Mouse (Mus musculus): ENCODE measurements around the gene Rab5a. TPM values are rescaled to one million over a fixed set of nuclear protein-coding genes. Genes with fewer than 3 reads are reported as not detected.
A peak's percentile ranks its signal among the peaks of the same experiment; 100 is the strongest.
"Not testable (repeated sequence)": the region's sequence is repeated elsewhere in the genome, so short reads cannot be mapped to it uniquely, and the experiment has no call there.

The Rab5a gene
- total RNA-seq, 2 experiments from 2014 or later, result 66.9 to 69.0 TPM

DNA sequence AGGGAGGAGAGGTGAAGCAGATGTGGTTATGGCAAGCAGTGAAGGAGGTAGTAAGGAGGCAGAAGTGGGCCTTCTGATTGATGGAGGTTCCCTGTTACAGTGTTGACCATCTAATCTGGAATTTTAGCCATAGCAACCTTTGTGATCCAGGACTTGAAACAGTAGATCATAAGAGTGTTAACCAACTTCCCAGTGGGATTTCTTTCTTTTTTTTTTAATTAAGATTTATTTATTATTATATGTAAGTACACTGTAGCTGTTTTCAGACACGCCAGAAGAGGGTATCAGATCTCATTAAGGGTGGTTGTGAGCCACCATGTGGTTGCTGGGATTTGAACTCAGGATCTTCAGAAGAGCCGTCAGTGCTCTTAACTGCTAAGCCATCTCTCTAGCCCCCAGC is 60.3 kb downstream of the Rab5a start, which contains the start of gene Pp2d1:
TSS of gene Pp2d1 (minus strand) at position 101 of the 400 bp plus-strand sequence.
- intact Hi-C loops (cut with DNase I); DNase-seq: not testable (repeated sequence)

DNA sequence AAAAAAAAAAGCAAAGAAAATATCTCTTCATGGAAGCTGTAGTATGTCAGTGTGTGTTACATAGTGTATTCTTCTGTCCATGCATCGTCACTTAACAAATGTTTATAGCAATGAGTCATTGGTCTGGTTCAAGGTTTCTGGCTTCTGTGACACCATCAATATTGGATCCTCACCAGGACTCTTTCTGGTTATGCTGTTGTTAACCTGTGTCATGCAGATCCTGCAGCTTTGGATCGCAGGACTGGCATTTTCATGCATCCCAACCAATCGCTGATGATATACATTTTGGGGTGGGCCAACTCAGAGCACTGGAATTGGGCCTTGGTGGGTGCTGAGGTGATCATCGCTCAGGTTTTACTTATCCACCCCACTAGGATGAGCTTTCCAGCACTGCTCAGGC is 63.5 kb downstream of the Rab5a start:
- DNase-seq, result no peak
- intact Hi-C loops (cut with DNase I), result no loop called here

DNA sequence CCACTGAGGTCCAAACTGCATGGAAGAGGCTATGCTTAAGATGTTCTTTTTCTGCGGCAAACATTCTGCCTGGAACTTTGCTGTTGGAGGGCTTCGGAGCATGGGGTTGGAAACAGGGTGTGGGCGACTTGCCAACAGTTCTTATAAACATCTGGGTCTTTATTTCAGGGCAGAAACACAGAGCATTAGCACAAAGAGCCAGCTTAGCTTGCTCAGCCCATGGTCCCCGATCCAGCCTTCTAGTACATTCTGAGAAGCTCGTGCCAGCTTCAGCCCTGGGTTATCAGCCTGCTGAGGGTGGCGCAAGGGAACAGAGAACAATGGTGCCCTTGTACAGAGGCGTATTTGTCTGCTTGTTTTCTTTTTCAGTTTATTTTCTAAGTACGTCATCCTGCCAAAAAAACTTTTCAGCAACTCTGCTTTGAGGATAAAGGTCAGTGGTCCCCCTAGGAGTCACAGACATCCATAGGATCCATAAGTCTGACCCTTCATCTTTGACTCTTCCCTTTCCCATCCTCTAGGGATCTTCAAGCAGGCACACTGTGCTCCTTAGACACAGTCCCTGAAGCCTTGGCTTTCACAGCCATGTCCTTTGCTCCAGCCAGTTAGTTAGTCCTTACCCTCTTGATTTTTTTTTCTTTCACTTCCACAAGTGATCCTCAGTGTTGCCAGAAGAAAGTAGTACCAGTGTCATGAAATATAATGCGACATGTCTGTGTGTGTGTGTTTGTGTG is 64.7 kb downstream of the Rab5a start:
- intact Hi-C loops (cut with DNase I), result no loop called here

DNA sequence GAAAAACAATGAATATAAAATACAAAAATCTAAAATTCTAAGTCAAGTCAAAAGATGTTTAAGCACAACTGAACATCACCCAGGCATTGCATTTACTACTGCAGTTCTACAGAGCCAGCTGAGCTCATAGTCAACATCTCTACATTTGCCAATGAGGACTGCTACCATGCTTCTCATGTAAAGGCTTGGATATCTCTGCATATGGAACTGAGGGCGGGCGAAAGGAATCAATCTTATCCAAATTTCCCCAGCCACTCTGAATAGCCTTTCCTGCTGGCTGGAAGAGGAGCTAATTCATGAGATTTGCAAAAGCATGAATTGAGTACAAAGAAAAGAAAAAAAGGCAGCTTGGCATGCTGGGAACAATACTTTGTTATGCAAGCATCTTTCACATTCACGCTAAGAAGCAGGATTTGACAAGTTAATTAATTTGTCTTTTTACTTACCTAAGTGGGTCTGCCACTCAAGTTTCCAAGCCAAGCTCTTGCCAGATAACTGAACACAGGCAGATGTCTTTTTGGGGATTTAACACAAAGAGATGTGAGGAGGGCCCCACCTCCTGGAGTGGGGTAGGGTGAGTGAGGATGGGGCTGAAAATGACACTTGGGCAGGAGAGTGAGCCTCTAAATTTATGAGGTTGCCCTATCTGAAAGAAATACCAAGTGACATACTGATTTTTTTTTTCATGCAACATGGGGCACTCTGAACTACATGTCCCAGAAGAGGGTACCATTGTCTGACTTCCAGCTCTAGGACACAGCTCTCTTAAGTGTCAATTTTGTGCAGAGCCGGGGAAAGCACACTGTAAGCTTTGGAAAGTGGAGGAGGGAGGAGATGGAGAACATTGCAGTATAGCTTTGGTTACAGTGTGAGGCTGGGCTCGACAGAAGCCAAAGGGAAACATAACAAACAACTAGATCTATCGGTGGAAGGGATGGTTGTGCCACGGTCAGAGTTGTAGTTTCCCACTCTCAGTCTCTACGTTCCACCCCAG is 72.6 kb downstream of the Rab5a start:
- no peak for DNase-seq
- intact Hi-C loops (cut with DNase I), result no loop called here

More for the DNA sequence above, 64.7 kb downstream of the Rab5a start:
- peak; percentile 39 to 49 for DNase-seq

DNA sequence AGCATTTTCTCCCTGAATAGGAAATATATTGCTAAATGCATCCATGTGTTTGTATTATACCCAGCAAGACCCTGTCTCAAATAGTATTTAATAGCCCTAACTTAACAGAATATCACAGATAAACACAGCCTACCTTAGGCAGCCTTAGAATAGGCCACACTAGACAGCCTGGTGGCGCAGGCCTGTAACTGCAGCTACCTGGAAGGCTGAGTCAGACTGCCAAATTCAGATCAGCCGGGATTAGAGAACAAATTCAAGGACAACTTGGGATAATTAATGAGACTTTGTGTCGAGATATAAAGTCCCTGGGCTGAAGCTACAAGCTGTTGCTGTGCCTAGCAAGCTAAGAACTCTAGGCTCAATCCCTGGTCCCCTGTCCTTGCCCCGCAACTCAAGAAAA is 75.1 kb downstream of the Rab5a start:
- intact Hi-C loops (cut with DNase I), result no loop called here
- DNase-seq, result peak in 1 of 2 experiments; percentile 4

DNA sequence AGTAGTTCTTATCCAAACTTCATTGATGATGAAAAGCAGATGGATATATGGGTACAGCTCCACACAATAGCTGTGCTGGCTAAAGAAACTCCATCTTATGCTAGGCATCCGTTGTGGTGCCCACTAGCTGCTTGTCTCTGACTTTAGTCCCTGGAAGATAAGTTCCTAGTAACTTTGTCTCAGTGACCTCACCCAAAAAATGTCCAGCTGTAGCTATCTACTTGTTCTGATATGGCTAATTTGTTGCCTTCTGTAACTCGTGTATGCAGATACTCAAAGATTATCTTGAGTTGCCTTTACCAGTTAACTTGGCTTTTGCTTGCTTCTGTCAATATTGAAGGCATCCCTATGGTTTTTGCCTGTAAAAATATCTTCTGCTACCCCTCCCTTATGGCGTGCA is 75.8 kb downstream of the Rab5a start:
- intact Hi-C loops (cut with DNase I), result no loop called here
- no peak for DNase-seq

Other genes starting within 250 kb of the Rab5a start
- under 1 TPM; 0.29 to 0.45 TPM for gene Efhb, start 15.9 kb upstream of the Rab5a start, total RNA-seq (2021)
- not detected for gene Pp2d1, start 60.2 kb downstream of the Rab5a start, total RNA-seq (2021)
- 10 to 100 TPM; 91.6 to 95.9 TPM for gene Kat2b, start 87.6 kb downstream of the Rab5a start, total RNA-seq (2021)
- 1 to 10 TPM; 3.4 to 3.8 TPM for gene Sgo1, start 210.1 kb downstream of the Rab5a start, total RNA-seq (2021)

Data from heart, postnatal 10 days (tissue).